Mouse (Mus musculus): ENCODE measurements around the gene Fndc7. TPM values are rescaled to one million over a fixed set of nuclear protein-coding genes. Genes with fewer than 3 reads are reported as not detected.

The Fndc7 gene
- polyA plus RNA-seq, 2 experiments, result 0.23 to 0.35 TPM

DNA sequence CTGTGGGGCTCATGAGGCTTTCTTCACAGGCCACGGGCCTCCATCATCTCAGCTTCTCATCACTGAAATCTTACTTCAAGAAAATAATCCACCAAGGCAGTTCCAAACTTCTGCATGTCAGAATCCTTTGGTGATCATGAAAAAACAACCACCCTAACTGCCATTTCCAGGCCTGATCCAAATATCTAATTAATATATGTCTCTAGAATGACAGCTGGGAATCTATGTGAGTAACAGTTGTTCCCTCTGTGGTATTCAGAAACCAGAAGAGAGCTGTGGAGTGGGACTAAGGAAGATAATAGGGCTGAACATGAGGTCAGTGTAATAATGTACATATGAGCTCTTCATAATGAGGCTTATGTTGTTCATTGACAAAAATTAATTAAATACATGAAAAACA is 36.5 kb downstream of the Fndc7 start:
- Histone ChIP-seq H3K4me2 (replicated peaks; ENCODE audit: low read depth, low read length, severe bottlenecking) (no peak overlapping the region), H3K4me1 (ENCODE audit: control insufficient read depth, insufficient read depth, low read length) (peaks cover 30% of the 10 kb centered on the region), H3K9ac (ENCODE audit: low read depth, low read length, severe bottlenecking) (no peak overlapping the region), H3K27me3 (ENCODE audit: control insufficient read depth, insufficient read depth, low read length) (no peaks in the 10 kb centered on the region), H3K4me3 (replicated peaks; ENCODE audit: low read length) (no peak overlapping the region), H3K36me3 (ENCODE audit: control insufficient read depth, insufficient read depth, low read length) (no peaks in the 10 kb centered on the region), H3K9me3 (ENCODE audit: control insufficient read depth, low read length) (no peaks in the 10 kb centered on the region), H3K27ac (replicated peaks; ENCODE audit: low read depth, low read length) (no peak overlapping the region)
- ATAC-seq (ENCODE audit: low FRiP score, low read depth), result no peak
- WGBS, result 75% methylated on average over 1 of the region's 1 CpGs
- no peak for TF ChIP-seq POLR2A (IDR thresholded peaks at IDR 0.05; ENCODE audit: borderline replicate concordance, extremely low read depth, insufficient read depth, insufficient read length)
- no peak for DNase-seq (ENCODE audit: low spot score)

DNA sequence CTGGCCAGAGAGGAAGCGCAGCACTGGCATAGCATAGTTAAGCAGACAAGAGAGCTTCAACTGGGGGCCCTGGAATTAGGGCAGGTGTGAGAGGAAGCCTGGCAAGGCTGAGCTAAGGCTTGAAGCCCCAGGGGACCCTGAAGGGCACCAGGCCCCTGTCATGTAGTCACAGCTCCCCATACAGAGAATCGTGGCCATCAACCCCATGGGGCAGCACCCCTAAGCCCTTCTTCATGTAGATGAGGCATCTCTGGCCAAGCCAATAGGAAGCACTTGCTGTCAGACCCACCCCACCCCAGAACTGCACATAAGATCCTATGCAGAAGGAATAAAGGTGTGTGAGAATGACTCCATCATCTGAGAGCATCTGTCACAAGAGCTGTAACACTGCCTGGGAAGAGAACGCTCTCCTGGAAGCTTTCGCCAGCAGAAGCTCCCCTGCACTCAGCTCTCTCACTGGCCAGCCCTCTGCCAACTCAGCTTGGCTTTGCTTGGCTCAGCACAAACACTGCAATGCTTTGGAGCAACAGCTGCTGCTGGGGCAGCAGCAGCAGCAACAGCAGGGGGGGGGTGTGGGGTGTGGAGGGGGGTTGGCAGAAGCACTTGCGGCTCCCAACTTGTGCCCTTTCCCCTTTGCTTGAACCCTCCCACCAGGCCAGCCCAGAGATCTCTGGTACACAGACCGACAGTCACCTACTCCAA is 37.7 kb downstream of the Fndc7 start:
- TF ChIP-seq POLR2A (IDR thresholded peaks at IDR 0.05; ENCODE audit: borderline replicate concordance, extremely low read depth, insufficient read depth, insufficient read length), result no peak
- H3K9ac ChIP-seq (ENCODE audit: low read depth, low read length, severe bottlenecking), result no peak overlapping the region
- no peak overlapping the region for H3K27ac ChIP-seq (replicated peaks; ENCODE audit: low read depth, low read length)
- 59% methylated on average over 6 of the region's 6 CpGs for WGBS
- no peak overlapping the region for H3K4me3 ChIP-seq (replicated peaks; ENCODE audit: low read length)
- no peaks in the 10 kb centered on the region for H3K27me3 ChIP-seq (ENCODE audit: control insufficient read depth, insufficient read depth, low read length)
- H3K4me1 ChIP-seq (ENCODE audit: control insufficient read depth, insufficient read depth, low read length), result peaks cover 23% of the 10 kb centered on the region
- no peaks in the 10 kb centered on the region for H3K36me3 ChIP-seq (ENCODE audit: control insufficient read depth, insufficient read depth, low read length)
- H3K4me2 ChIP-seq (replicated peaks; ENCODE audit: low read depth, low read length, severe bottlenecking), result no peak overlapping the region
- no peak for ATAC-seq (ENCODE audit: low FRiP score, low read depth)
- peak; percentile 13 for DNase-seq (ENCODE audit: low spot score)
- H3K9me3 ChIP-seq (ENCODE audit: control insufficient read depth, low read length), result no peaks in the 10 kb centered on the region

- Histone ChIP-seq H3K36me3 (ENCODE audit: control insufficient read depth, insufficient read depth, low read length) (no peaks in the 10 kb centered on the region), H3K4me2 (replicated peaks; ENCODE audit: low read depth, low read length, severe bottlenecking) (no peak overlapping the region), H3K27me3 (ENCODE audit: control insufficient read depth, insufficient read depth, low read length) (no peaks in the 10 kb centered on the region), H3K4me1 (ENCODE audit: control insufficient read depth, insufficient read depth, low read length) (peaks cover 17% of the 10 kb centered on the region), H3K9me3 (ENCODE audit: control insufficient read depth, low read length) (no peaks in the 10 kb centered on the region), H3K4me3 (replicated peaks; ENCODE audit: low read length) (no peak overlapping the region), H3K9ac (ENCODE audit: low read depth, low read length, severe bottlenecking) (no peak overlapping the region), H3K27ac (replicated peaks; ENCODE audit: low read depth, low read length) (no peak overlapping the region)
- no peak for TF ChIP-seq POLR2A (IDR thresholded peaks at IDR 0.05; ENCODE audit: borderline replicate concordance, extremely low read depth, insufficient read depth, insufficient read length)
- WGBS, result 65% methylated on average over 3 of the region's 3 CpGs
- no peak for DNase-seq (ENCODE audit: low spot score)
- no peak for ATAC-seq (ENCODE audit: low FRiP score, low read depth)
Observed at GRCm38 (mm10) chr3:108851554-108851953, 38.3 kb downstream of the Fndc7 start.

- 94% methylated on average over 2 of the region's 2 CpGs for WGBS
- H3K27ac ChIP-seq (replicated peaks; ENCODE audit: low read depth, low read length), result no peak overlapping the region
- no peaks in the 10 kb centered on the region for H3K36me3 ChIP-seq (ENCODE audit: control insufficient read depth, insufficient read depth, low read length)
- no peak for TF ChIP-seq POLR2A (IDR thresholded peaks at IDR 0.05; ENCODE audit: borderline replicate concordance, extremely low read depth, insufficient read depth, insufficient read length)
- H3K4me1 ChIP-seq (ENCODE audit: control insufficient read depth, insufficient read depth, low read length), result peaks cover 13% of the 10 kb centered on the region
- ATAC-seq (ENCODE audit: low FRiP score, low read depth) (no peak), DNase-seq (ENCODE audit: low spot score) (no peak)
- no peaks in the 10 kb centered on the region for H3K27me3 ChIP-seq (ENCODE audit: control insufficient read depth, insufficient read depth, low read length)
- no peaks in the 10 kb centered on the region for H3K9me3 ChIP-seq (ENCODE audit: control insufficient read depth, low read length)
- no peak overlapping the region for H3K4me3 ChIP-seq (replicated peaks; ENCODE audit: low read length)
- no peak overlapping the region for H3K4me2 ChIP-seq (replicated peaks; ENCODE audit: low read depth, low read length, severe bottlenecking)
- H3K9ac ChIP-seq (ENCODE audit: low read depth, low read length, severe bottlenecking), result no peak overlapping the region
Observed at GRCm38 (mm10) chr3:108851075-108851474, 38.7 kb downstream of the Fndc7 start.

DNA sequence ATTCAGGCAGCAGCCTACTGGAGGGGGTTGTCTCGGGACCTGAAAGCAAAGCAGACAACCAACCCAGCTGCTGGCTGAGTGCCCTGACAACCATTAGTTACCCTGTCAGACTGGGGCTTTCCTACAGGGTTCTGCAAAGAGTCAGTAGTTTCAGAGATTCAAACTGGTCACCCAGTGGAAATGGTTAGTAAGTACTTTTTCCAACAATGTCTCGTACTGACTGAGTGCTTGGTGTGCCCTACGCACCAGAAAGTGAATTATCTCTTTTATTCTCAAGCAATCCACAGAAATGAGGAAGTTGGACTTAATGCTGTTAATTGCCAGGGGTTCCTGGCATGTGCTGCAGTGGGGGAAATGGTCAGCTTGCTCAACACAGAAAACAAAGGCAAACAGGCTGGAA is 39.3 kb downstream of the Fndc7 start:
- TF ChIP-seq POLR2A (IDR thresholded peaks at IDR 0.05; ENCODE audit: borderline replicate concordance, extremely low read depth, insufficient read depth, insufficient read length), result no peak
- no peak for ATAC-seq (ENCODE audit: low FRiP score, low read depth)
- H3K4me3 ChIP-seq (replicated peaks; ENCODE audit: low read length), result no peak overlapping the region
- peaks cover 8% of the 10 kb centered on the region for H3K4me1 ChIP-seq (ENCODE audit: control insufficient read depth, insufficient read depth, low read length)
- no peak overlapping the region for H3K4me2 ChIP-seq (replicated peaks; ENCODE audit: low read depth, low read length, severe bottlenecking)
- no peak overlapping the region for H3K27ac ChIP-seq (replicated peaks; ENCODE audit: low read depth, low read length)
- H3K9me3 ChIP-seq (ENCODE audit: control insufficient read depth, low read length), result no peaks in the 10 kb centered on the region
- WGBS, result 54% methylated on average over 3 of the region's 3 CpGs
- no peaks in the 10 kb centered on the region for H3K36me3 ChIP-seq (ENCODE audit: control insufficient read depth, insufficient read depth, low read length)
- no peak for DNase-seq (ENCODE audit: low spot score)
- no peak overlapping the region for H3K9ac ChIP-seq (ENCODE audit: low read depth, low read length, severe bottlenecking)
- H3K27me3 ChIP-seq (ENCODE audit: control insufficient read depth, insufficient read depth, low read length), result no peaks in the 10 kb centered on the region
